Mouse (Mus musculus) liver, embryonic 11.5 days (tissue): ENCODE results near the gene Klra6. TPM values are rescaled to one million over a fixed set of nuclear protein-coding genes. Genes with fewer than 3 reads are reported as not detected.
"Not testable (repeated sequence)": the region's sequence is repeated elsewhere in the genome, so short reads cannot be mapped to it uniquely, and the experiment has no call there.

Experiments
- ATAC-seq: fragments of 200-750 bp; cut with Nextera tagmentation; replicated peaks from 2 replicates; pipeline ENCODE4 v1.8.0; 2017; ENCODE audit warnings: moderate number of reproducible peaks, mild to moderate bottlenecking, moderate TSS enrichment, moderate library complexity; ENCODE audit not compliant: low FRiP score
- DNase-seq: peaks from one replicate; pipeline ENCODE4 v3.0.0-alpha.2; 2017; ENCODE audit warnings: low spot score
- H3K27ac ChIP-seq: fragments of 300-500 bp; sonication (generic); 2 replicates; pipeline ENCODE4 v1.5.1; 2014; ENCODE audit warnings: mild to moderate bottlenecking, low read depth, low read length, control low read depth
- H3K27me3 ChIP-seq: fragments of 300-500 bp; sonication (generic); replicated peaks from 2 replicates; pipeline ENCODE4 v1.6.1; 2014; ENCODE audit warnings: low read length, mixed read lengths; ENCODE audit not compliant: control insufficient read depth, insufficient read depth
- H3K36me3 ChIP-seq: fragments of 300-500 bp; sonication (generic); 2 replicates; pipeline ENCODE4 v1.6.1; 2014; ENCODE audit warnings: mild to moderate bottlenecking, low read length, moderate library complexity, mixed read lengths; ENCODE audit not compliant: control insufficient read depth, insufficient read depth
- H3K4me1 ChIP-seq: fragments of 300-500 bp; sonication (generic); replicated peaks from 2 replicates; pipeline ENCODE4 v1.6.1; 2014; ENCODE audit warnings: low read length, mixed read lengths; ENCODE audit not compliant: control insufficient read depth, insufficient read depth
- H3K4me2 ChIP-seq: fragments of 300-500 bp; sonication (generic); 2 replicates; pipeline ENCODE4 v1.6.1; 2014; ENCODE audit warnings: mild to moderate bottlenecking, control low read depth, moderate library complexity
- H3K4me3 ChIP-seq: fragments of 300-500 bp; sonication (generic); 2 replicates; pipeline ENCODE4 v1.5.1; 2014; ENCODE audit warnings: low read depth, low read length, control low read depth
- H3K9ac ChIP-seq: fragments of 300-500 bp; sonication (generic); 2 replicates; pipeline ENCODE4 v1.6.1; 2014; ENCODE audit warnings: low read depth, low read length, control low read depth
- H3K9me3 ChIP-seq: fragments of 300-500 bp; sonication (generic); 2 replicates; pipeline ENCODE4 v1.6.1; 2016; ENCODE audit warnings: low read length, inconsistent platforms, mixed read lengths; ENCODE audit not compliant: control insufficient read depth
- WGBS: fragments of 180-500 bp; shearing (Covaris S2); extraction: QIAGEN DNeasy Blood & Tissue Kit; methylation state at CpG from one replicate; pipeline ENCODE4 v1.1.7; 2014; 5-methylcytosine and 5-hydroxymethylcytosine counted together
- polyA plus RNA-seq: library from polyadenylated mRNA; unstranded; fragments of >200 nt; fragmentation: Nextera tagmentation; extraction: Ambion mirVana; gene quantifications from 2 replicates; pipeline ENCODE4 v1.2.1, GENCODE M21; 2014

The Klra6 gene
- not detected in 2 replicates for polyA plus RNA-seq

DNA sequence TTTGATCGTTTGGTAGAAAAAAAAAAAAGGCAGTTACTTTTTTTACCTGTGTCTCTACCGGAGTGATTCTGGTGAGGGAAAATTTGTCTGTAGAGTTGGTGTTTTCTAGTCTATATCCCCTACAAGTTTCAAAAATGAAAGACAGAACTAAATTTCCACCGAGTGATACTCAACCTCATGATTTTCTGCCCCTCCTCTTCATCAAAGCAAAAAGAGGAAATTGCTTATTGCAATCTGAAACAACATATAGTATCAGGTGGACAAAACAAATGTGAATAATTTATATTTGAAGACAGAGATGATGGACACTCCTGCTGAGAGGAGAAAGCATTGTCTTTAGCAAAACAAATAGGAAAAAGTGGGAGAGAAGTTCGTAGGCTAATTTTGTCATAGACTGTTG is at the start of gene Klra6:
Klra6 (minus strand) TSS at position 101 of the 400 bp plus-strand sequence.
- ATAC-seq, result no peak
- Histone ChIP-seq H3K9me3 (no peaks in the 10 kb centered on the region), H3K4me1 (no peaks in the 10 kb centered on the region), H3K9ac (no peak within 1 kb of the TSS), H3K27me3 (no peaks in the 10 kb centered on the region), H3K27ac (no peak within 1 kb of the TSS), H3K4me3 (no peak within 1 kb of the TSS), H3K4me2 (no peak within 1 kb of the TSS), H3K36me3 (no peaks in the 10 kb centered on the region)
- DNase-seq, result no peak
- 72% methylated on average over 4 of the region's 4 CpGs for WGBS

DNA sequence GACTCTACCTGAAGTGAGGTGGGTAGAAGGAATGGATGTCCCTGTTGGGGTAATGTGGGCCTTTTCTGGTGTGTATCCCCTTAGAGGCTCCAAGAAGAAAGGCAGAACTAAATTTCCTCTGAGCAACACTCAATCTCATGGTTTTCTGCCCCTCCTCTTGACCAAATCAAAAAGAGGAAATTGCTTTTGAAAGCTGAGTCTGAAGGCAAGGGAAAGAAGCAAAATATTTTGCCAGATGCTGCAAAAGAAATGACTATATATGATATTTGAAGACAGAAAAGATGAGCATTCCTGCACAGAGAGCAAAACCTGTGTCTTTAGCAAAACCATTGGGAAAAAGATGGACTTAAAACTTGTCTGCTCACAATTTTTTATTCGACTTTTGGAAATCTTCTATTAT is 40.4 kb upstream of the Klra6 start, which contains the start of gene Klra4:
Klra4 (minus strand) TSS at position 101 of the 400 bp plus-strand sequence.
- H3K9ac ChIP-seq, H3K36me3 ChIP-seq, H3K27ac ChIP-seq, H3K4me2 ChIP-seq, H3K4me3 ChIP-seq, H3K27me3 ChIP-seq, DNase-seq, H3K4me1 ChIP-seq, H3K9me3 ChIP-seq, ATAC-seq: not testable (repeated sequence)
- 55% methylated on average over 1 of the region's 1 CpGs for WGBS

DNA sequence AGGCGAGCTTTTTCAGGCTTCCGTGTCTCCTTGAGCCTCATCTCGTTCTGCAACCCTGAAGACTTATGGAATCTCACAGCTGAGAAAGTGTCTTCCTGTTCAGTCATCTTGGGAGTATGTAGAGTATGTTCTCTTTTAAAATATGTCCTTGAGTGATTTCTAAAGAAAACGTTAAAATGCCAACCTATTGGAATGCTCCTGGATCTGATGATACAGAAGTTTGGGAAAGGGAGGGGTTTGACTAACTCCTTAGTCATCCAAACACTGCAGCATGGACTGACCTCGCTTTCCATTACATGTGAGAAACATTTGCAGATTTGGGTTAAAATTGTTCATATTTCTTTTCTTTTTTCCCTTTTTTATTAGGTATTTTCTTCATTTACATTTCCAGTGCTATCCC is 38.4 kb upstream of the Klra6 start:
- ATAC-seq (no peak), DNase-seq (no peak)
- Histone ChIP-seq H3K27me3 (no peaks in the 10 kb centered on the region), H3K36me3 (no peaks in the 10 kb centered on the region), H3K4me1 (no peaks in the 10 kb centered on the region), H3K4me2 (no peak overlapping the region), H3K9ac (no peak overlapping the region), H3K9me3 (no peaks in the 10 kb centered on the region), H3K27ac (no peak overlapping the region), H3K4me3 (no peak overlapping the region)
- 70% methylated on average over 5 of the region's 5 CpGs for WGBS

DNA sequence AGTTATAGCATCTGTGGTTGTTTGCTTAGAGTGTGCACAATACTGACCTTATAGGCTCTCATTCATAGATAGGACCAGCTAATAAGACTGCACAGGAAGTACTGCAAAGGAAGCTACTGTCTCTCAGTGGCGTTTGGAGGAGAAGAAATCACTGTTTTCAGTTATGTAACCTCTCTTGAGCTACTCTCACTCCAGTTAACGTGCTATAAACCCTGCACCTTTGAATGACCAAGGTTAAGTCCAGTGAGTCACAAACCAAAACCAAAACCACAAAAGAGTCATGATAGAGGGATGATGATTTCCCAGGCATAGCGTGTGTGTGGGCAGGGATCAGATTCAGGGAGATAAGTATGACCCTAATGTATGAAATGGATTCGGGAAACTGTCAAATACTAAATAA is 8.4 kb upstream of the Klra6 start:
- WGBS, result 51% methylated on average over 4 of the region's 4 CpGs
- H3K27ac ChIP-seq, H3K36me3 ChIP-seq, H3K27me3 ChIP-seq, ATAC-seq, H3K4me1 ChIP-seq, DNase-seq, H3K4me2 ChIP-seq, H3K4me3 ChIP-seq, H3K9me3 ChIP-seq, H3K9ac ChIP-seq: not testable (repeated sequence)

DNA sequence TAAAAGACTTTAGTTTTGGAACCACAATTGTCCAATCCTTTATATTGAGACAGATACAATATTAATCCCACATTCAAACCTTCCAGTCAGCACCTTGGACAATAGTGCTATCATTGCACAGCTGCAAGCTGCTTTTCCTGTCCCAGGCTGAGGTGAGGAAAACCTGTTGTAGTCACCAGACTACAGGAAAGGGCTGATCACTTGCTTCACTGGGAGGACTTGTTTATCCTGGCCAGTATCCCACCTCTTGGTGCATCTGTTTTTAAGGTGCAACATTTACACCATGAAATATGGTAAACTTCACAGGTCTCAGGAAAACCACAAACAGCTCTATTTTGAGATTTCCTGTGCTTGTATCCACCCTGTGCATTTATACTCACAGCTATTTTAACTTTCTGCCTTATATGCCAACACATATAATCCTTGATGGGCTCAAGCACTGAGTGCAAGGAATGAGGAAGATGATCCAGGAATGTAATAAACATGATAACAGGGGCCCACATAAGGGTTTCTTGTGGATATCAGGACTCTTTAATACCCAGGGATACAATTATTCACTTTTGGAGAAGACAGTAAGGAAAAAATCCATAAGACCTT is 4.8 kb upstream of the Klra6 start:
- H3K4me2 ChIP-seq, H3K36me3 ChIP-seq, DNase-seq, H3K27ac ChIP-seq, H3K4me3 ChIP-seq, H3K4me1 ChIP-seq, H3K27me3 ChIP-seq, H3K9me3 ChIP-seq, ATAC-seq, H3K9ac ChIP-seq: not testable (repeated sequence)

Other genes starting within 250 kb of the Klra6 start
- not detected in 2 replicates for gene Gm156, start 242.7 kb downstream of the Klra6 start, polyA plus RNA-seq
- not detected in 2 replicates for gene Gm17631, start 164.3 kb downstream of the Klra6 start, polyA plus RNA-seq
- gene Klra17, start 150.3 kb downstream of the Klra6 start, polyA plus RNA-seq, result not detected in 2 replicates
- gene Klra5, start 109.3 kb downstream of the Klra6 start, polyA plus RNA-seq, result not detected in 2 replicates
- not detected in 2 replicates for gene Klra4, start 40.3 kb upstream of the Klra6 start, polyA plus RNA-seq
- not detected in 2 replicates for gene Klra8, start 102.9 kb upstream of the Klra6 start, polyA plus RNA-seq
- gene Klra9, start 166.2 kb upstream of the Klra6 start, polyA plus RNA-seq, result not detected in 2 replicates
- gene Klra7, start 206.4 kb upstream of the Klra6 start, polyA plus RNA-seq, result not detected in 2 replicates